Mouse (Mus musculus): ENCODE data around the gene Sp3.
A peak's percentile ranks its signal among the peaks of the same experiment; 100 is the strongest.
"Not testable (repeated sequence)": the region's sequence is repeated elsewhere in the genome, so short reads cannot be mapped to it uniquely, and the experiment has no call there.

The Sp3 gene

GRCm38 (mm10) chr2:72980337-72981074 is at the start of gene Sp3:
Gene Sp3, minus strand, starts transcription at chr2:72980446.
- DNase-seq (ENCODE audit: low read depth, low spot score) = peak; percentile 93

- DNase-seq (ENCODE audit: low read depth, low spot score) = no peak
Observed at GRCm38 (mm10) chr2:73029846-73030245, 49.6 kb upstream of the Sp3 start.

- no peak for DNase-seq (ENCODE audit: low read depth, low spot score)
Observed at GRCm38 (mm10) chr2:73028019-73028418, 47.8 kb upstream of the Sp3 start.

GRCm38 (mm10) chr2:73027126-73027525 is 46.9 kb upstream of the Sp3 start:
- DNase-seq (ENCODE audit: low read depth, low spot score) = no peak

GRCm38 (mm10) chr2:73023803-73024202 is 43.6 kb upstream of the Sp3 start:
- DNase-seq (ENCODE audit: low read depth, low spot score) = peak; percentile 87

GRCm38 (mm10) chr2:73021046-73021445 is 40.8 kb upstream of the Sp3 start:
- DNase-seq (ENCODE audit: low read depth, low spot score) = peak; percentile 70

GRCm38 (mm10) chr2:73019371-73020146 is 39.3 kb upstream of the Sp3 start:
- no peak for DNase-seq (ENCODE audit: low read depth, low spot score)

- DNase-seq (ENCODE audit: low read depth, low spot score) = not testable (repeated sequence)
Observed at GRCm38 (mm10) chr2:73014063-73014462, 33.8 kb upstream of the Sp3 start.

GRCm38 (mm10) chr2:73012636-73013035 is 32.4 kb upstream of the Sp3 start:
- DNase-seq (ENCODE audit: low read depth, low spot score) = no peak

- no peak for DNase-seq (ENCODE audit: low read depth, low spot score)
Observed at GRCm38 (mm10) chr2:73007472-73007871, 27.2 kb upstream of the Sp3 start.

GRCm38 (mm10) chr2:73005611-73006515 is 25.6 kb upstream of the Sp3 start:
- no peak for DNase-seq (ENCODE audit: low read depth, low spot score)

- DNase-seq (ENCODE audit: low read depth, low spot score) = no peak
Observed at GRCm38 (mm10) chr2:73003751-73004717, 23.8 kb upstream of the Sp3 start.

- DNase-seq (ENCODE audit: low read depth, low spot score) = no peak
Observed at GRCm38 (mm10) chr2:73003049-73003448, 22.8 kb upstream of the Sp3 start.

GRCm38 (mm10) chr2:73002451-73002850 is 22.2 kb upstream of the Sp3 start:
- DNase-seq (ENCODE audit: low read depth, low spot score) = no peak

GRCm38 (mm10) chr2:73001994-73002393 is 21.7 kb upstream of the Sp3 start:
- no peak for DNase-seq (ENCODE audit: low read depth, low spot score)

GRCm38 (mm10) chr2:73000194-73000593 is 19.9 kb upstream of the Sp3 start:
- DNase-seq (ENCODE audit: low read depth, low spot score) = no peak

- DNase-seq (ENCODE audit: low read depth, low spot score) = no peak
Observed at GRCm38 (mm10) chr2:72997586-72997985, 17.3 kb upstream of the Sp3 start.

GRCm38 (mm10) chr2:72996808-72997378 is 16.6 kb upstream of the Sp3 start:
- DNase-seq (ENCODE audit: low read depth, low spot score) = no peak

- no peak for DNase-seq (ENCODE audit: low read depth, low spot score)
Observed at GRCm38 (mm10) chr2:72995346-72996097, 15.3 kb upstream of the Sp3 start.

- no peak for DNase-seq (ENCODE audit: low read depth, low spot score)
Observed at GRCm38 (mm10) chr2:72994165-72994564, 13.9 kb upstream of the Sp3 start.

All from WW6 (cell line).